Mouse (Mus musculus): ENCODE data around the gene Zbtb3. TPM values are rescaled to one million over a fixed set of nuclear protein-coding genes. Genes with fewer than 3 reads are reported as not detected.

Zbtb3 gene
- polyA plus RNA-seq (2016; fragmentation: Nextera tagmentation; extraction: Ambion mirVana): 6.5 and 7.2 TPM in 2 replicates

- peak within 1 kb of the TSS; percentile 86 for H3K27ac ChIP-seq
- peak; percentile 96 for ATAC-seq (ENCODE audit: insufficient number of reproducible peaks, insufficient read depth, low FRiP score, low TSS enrichment)
- WGBS: under 1% methylated on average over 30 of the region's 30 CpGs
- H3K4me1 ChIP-seq: peaks cover 12% of the 10 kb centered on the region
- H3K36me3 ChIP-seq: peaks cover 30% of the 10 kb centered on the region
- peak within 1 kb of the TSS; percentile 53 for H3K4me3 ChIP-seq
- peak within 1 kb of the TSS; percentile 38; the same call in 1 of the 2 replicates for H3K9ac ChIP-seq
- peak within 1 kb of the TSS; percentile 62 for H3K4me2 ChIP-seq (replicated peaks)
- H3K27me3 ChIP-seq: no peaks in the 10 kb centered on the region
- H3K9me3 ChIP-seq: no peaks in the 10 kb centered on the region
Measured at GRCm38 (mm10) chr19:8802130-8802821, at the start of gene Zbtb3. TSS of gene Zbtb3 (plus strand) at chr19:8802555.

DNA sequence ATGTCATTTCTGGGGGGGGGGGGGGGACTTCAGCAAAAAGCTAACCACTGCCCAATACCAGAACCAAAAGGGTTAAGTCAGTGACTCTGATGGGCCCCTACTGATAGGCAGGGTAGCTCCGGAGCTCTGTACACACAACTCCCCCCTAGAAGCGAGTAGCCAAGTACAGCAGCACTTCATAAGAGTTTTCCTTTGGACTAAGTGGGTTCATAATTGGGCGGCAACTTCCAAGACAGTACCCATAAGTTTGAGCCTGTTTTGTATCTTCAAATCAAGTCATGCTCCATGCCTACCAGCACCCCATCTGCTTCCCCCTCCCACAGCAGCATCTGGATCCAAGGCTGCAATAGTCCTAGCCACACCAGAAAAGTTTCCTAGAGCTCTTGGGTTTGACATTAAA is 46.7 kb upstream of the Zbtb3 start:
- H3K4me3 ChIP-seq: no peak overlapping the region
- no peak overlapping the region for H3K9ac ChIP-seq
- no peaks in the 10 kb centered on the region for H3K27me3 ChIP-seq
- H3K36me3 ChIP-seq: peaks cover 41% of the 10 kb centered on the region
- peaks cover 18% of the 10 kb centered on the region for H3K4me1 ChIP-seq
- H3K9me3 ChIP-seq: no peaks in the 10 kb centered on the region
- 76% methylated on average over 3 of the region's 3 CpGs for WGBS
- peak overlapping the region; percentile 61 for H3K4me2 ChIP-seq (replicated peaks)
- no peak overlapping the region for H3K27ac ChIP-seq
- ATAC-seq (ENCODE audit: insufficient number of reproducible peaks, insufficient read depth, low FRiP score, low TSS enrichment): no peak

DNA sequence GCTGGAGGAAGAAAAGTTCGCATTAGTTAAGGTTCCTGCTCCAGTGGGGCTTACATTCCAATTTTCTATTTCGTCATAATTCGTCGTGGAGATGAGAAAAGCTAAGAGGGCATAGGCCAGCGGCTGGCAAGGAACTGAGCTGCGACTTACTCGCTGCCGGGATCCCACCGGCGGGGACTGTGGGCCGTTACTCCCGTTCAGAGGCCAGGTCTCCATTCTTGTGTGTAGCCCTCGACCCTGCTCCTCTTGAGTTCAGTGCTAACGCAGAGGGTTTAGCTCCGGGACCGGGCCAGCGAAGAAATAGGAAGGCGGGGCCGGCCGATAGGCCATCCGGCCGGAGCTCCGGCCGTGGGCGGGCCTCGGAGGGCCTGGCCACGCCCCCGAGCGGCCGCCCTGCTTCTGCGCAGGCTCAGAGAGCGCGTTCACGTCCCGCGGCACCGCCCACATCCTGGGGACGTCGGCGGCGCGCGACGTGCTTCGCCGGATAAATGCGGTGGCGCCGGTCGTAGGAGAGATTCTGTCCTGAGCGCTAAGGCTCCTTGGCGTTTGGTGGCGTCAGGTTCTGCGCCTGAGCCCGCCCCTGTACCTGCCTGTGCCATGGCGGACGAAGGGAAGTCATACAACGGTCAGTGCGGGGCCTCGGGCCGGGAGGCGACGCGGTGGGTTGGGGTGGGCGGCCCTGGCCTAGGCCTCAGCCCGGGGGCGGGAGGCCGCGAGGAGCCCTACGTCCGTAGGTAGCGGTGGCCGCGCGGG is 45.5 kb upstream of the Zbtb3 start, which contains the start of gene Nxf1:
TSS of gene Nxf1 (plus strand) at position 439 of the 753 bp plus-strand sequence.
- Histone ChIP-seq H3K36me3 (peaks cover 32% of the 10 kb centered on the region), H3K4me3 (peak within 1 kb of the TSS; percentile 100), H3K9me3 (no peaks in the 10 kb centered on the region), H3K4me1 (peaks cover 18% of the 10 kb centered on the region), H3K27ac (peak within 1 kb of the TSS; percentile 93), H3K27me3 (no peaks in the 10 kb centered on the region), H3K9ac (peak within 1 kb of the TSS; percentile 99), H3K4me2 (replicated peaks) (peak within 1 kb of the TSS; percentile 61)
- under 1% methylated on average over 75 of the region's 75 CpGs for WGBS
- ATAC-seq (ENCODE audit: insufficient number of reproducible peaks, insufficient read depth, low FRiP score, low TSS enrichment): peak; percentile 82

GRCm38 (mm10) chr19:8757471-8757998 is 44.8 kb upstream of the Zbtb3 start:
- no peak for ATAC-seq (ENCODE audit: insufficient number of reproducible peaks, insufficient read depth, low FRiP score, low TSS enrichment)
- Histone ChIP-seq H3K36me3 (peaks cover 31% of the 10 kb centered on the region), H3K9ac (peak overlapping the region; percentile 99), H3K9me3 (no peaks in the 10 kb centered on the region), H3K4me2 (replicated peaks) (peak overlapping the region; percentile 61), H3K27ac (peak overlapping the region; percentile 93), H3K4me1 (peaks cover 18% of the 10 kb centered on the region), H3K4me3 (peak overlapping the region; percentile 100), H3K27me3 (no peaks in the 10 kb centered on the region)
- WGBS: 7% methylated on average over 14 of the region's 14 CpGs

DNA sequence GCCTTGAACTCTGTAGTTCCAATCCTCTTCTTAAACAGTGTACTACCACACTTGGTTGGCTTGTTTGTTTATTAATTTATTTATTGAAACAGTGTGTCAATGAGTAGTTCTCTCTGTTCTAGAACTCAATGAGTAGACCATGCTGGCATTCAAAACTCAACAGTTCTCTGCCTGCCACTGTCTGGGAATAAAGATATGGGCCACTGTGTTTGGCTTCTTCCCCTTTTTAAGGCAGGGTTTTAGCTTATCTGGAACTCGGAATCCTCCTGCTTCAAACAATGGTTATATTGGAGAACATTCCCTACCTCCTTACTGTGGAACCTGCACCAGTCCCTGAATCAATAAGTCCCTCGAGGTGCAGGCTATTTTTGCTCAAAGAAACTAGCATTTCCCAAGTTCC is 43.5 kb upstream of the Zbtb3 start:
- peaks cover 18% of the 10 kb centered on the region for H3K4me1 ChIP-seq
- 82% methylated on average over 2 of the region's 2 CpGs for WGBS
- H3K4me2 ChIP-seq (replicated peaks): no peak overlapping the region
- no peaks in the 10 kb centered on the region for H3K27me3 ChIP-seq
- no peak overlapping the region for H3K9ac ChIP-seq
- no peaks in the 10 kb centered on the region for H3K9me3 ChIP-seq
- peaks cover 37% of the 10 kb centered on the region for H3K36me3 ChIP-seq
- no peak overlapping the region for H3K27ac ChIP-seq
- no peak overlapping the region for H3K4me3 ChIP-seq
- ATAC-seq (ENCODE audit: insufficient number of reproducible peaks, insufficient read depth, low FRiP score, low TSS enrichment): no peak

DNA sequence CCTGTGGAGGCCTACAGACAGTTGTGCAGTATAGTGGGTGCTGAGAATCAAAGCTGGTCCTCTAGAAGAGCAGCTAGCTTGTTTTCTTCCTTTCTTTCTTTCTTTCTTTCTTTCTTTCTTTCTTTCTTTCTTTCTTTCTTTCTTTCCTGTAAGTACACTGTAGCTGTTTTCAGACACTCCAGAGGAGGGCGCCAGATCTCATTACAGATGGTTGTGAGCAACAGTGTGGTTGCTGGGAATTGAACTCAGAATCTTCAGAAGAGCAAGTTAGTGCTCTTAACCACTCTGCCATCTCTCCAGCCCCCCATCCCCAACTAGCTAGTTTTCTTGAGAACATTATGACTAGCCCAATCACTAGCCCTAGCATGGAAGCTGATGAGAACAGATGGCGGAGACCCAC is 41.6 kb upstream of the Zbtb3 start:
- Histone ChIP-seq H3K4me3 (no peak overlapping the region), H3K9me3 (peaks cover 7% of the 10 kb centered on the region; the same call in 1 of the 2 replicates), H3K36me3 (peaks cover 39% of the 10 kb centered on the region), H3K27ac (no peak overlapping the region), H3K9ac (no peak overlapping the region), H3K27me3 (no peaks in the 10 kb centered on the region), H3K4me2 (replicated peaks) (no peak overlapping the region), H3K4me1 (peaks cover 15% of the 10 kb centered on the region)
- ATAC-seq (ENCODE audit: insufficient number of reproducible peaks, insufficient read depth, low FRiP score, low TSS enrichment): no peak
- WGBS: 82% methylated on average over 2 of the region's 2 CpGs

- no peak overlapping the region for H3K9ac ChIP-seq
- peaks cover 64% of the 10 kb centered on the region for H3K36me3 ChIP-seq
- WGBS: 90% methylated on average over 4 of the region's 4 CpGs
- no peak overlapping the region for H3K27ac ChIP-seq
- H3K4me1 ChIP-seq: peaks cover 7% of the 10 kb centered on the region
- H3K4me2 ChIP-seq (replicated peaks): no peak overlapping the region
- no peak overlapping the region for H3K4me3 ChIP-seq
- ATAC-seq (ENCODE audit: insufficient number of reproducible peaks, insufficient read depth, low FRiP score, low TSS enrichment): no peak
- peaks cover 7% of the 10 kb centered on the region; the same call in 1 of the 2 replicates for H3K9me3 ChIP-seq
- H3K27me3 ChIP-seq: no peaks in the 10 kb centered on the region
Measured at GRCm38 (mm10) chr19:8763276-8763675, 39.1 kb upstream of the Zbtb3 start.

- Histone ChIP-seq H3K9ac (no peak overlapping the region), H3K4me3 (no peak overlapping the region), H3K4me1 (0 out of 2 replicates have a peak, but pooled peaks cover 4% of the 10 kb centered on the region), H3K27me3 (no peaks in the 10 kb centered on the region), H3K27ac (no peak overlapping the region), H3K9me3 (peaks cover 7% of the 10 kb centered on the region; the same call in 1 of the 2 replicates), H3K4me2 (replicated peaks) (no peak overlapping the region), H3K36me3 (peaks cover 82% of the 10 kb centered on the region)
- ATAC-seq (ENCODE audit: insufficient number of reproducible peaks, insufficient read depth, low FRiP score, low TSS enrichment): no peak
- 95% methylated on average over 9 of the region's 9 CpGs for WGBS
Measured at GRCm38 (mm10) chr19:8765562-8765961, 36.8 kb upstream of the Zbtb3 start.

DNA sequence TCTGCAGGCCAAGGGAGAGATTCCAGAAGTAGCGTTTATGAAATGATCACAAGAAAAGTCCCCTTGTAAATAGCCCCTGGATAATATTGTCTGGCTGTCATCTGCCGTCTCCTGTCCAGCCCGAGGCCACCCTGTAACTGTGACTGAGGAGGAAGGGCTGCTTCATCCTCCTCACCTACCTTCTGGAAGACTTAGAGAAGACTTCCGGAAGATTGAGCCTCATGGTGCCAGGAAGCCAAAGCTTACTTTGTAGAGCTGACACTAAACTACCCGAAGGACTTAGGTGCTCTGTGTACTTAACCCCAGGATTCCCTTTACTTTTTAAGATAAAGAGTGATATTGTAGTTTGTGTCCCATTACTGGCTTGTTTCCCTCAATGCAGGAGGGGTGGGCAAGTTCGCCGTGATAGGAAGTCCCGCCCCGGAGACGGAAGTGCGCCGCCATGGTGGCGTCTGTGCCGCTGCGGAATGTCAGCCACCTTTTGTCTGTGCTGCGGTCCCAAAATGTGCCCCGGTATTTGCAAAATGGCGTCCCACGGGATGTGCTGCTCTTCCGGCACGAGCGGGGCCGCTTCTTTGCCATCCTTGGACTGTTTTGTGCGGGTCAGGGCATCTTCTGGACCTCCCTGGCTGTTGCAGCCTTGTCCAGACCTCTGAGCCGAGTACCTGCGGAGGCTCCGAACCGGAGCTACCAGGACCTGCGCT is 31.6 kb upstream of the Zbtb3 start, which contains the start of gene Tmem223:
TSS of gene Tmem223 (plus strand) at position 430 of the 704 bp plus-strand sequence.
- Histone ChIP-seq H3K4me3 (peak within 1 kb of the TSS; percentile 81), H3K4me1 (peaks cover 29% of the 10 kb centered on the region), H3K9ac (peak within 1 kb of the TSS; percentile 90), H3K27ac (peak within 1 kb of the TSS; percentile 90), H3K4me2 (replicated peaks) (peak within 1 kb of the TSS; percentile 73), H3K27me3 (no peaks in the 10 kb centered on the region), H3K9me3 (no peaks in the 10 kb centered on the region), H3K36me3 (peaks cover 59% of the 10 kb centered on the region)
- 23% methylated on average over 29 of the region's 29 CpGs for WGBS
- ATAC-seq (ENCODE audit: insufficient number of reproducible peaks, insufficient read depth, low FRiP score, low TSS enrichment): 0 out of 2 replicates have a peak, but pooled peaks have one; percentile 24

- Histone ChIP-seq H3K27ac (peak overlapping the region; percentile 99), H3K4me2 (replicated peaks) (peak overlapping the region; percentile 95), H3K9ac (no peak overlapping the region), H3K4me1 (peaks cover 31% of the 10 kb centered on the region), H3K36me3 (peaks cover 40% of the 10 kb centered on the region), H3K9me3 (no peaks in the 10 kb centered on the region), H3K4me3 (peak overlapping the region; percentile 78), H3K27me3 (no peaks in the 10 kb centered on the region)
- ATAC-seq (ENCODE audit: insufficient number of reproducible peaks, insufficient read depth, low FRiP score, low TSS enrichment): no peak
- WGBS: 80% methylated on average over 5 of the region's 5 CpGs
Measured at GRCm38 (mm10) chr19:8772996-8773395, 29.4 kb upstream of the Zbtb3 start.

DNA sequence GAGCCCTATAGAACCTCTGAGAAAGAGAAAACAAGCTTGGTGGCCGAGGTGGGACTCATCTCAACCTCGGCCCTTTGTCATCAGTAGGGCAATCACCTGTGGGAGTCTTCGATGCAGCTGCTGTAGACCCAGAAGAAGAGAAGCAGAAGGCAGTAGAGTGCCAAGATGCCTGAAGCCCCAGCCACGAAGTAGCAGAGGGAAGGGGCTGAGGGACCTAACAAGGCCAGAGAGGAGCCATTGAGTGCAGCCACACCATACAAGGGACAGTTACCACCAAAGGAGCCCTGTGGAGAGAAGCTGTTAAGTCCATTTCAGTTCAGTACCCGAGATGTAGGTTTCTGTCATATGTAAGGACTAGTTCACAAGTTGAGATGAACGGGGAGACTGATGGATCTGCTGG is 28.9 kb upstream of the Zbtb3 start:
- Histone ChIP-seq H3K27ac (peak overlapping the region; percentile 99), H3K4me1 (peaks cover 31% of the 10 kb centered on the region), H3K4me2 (replicated peaks) (peak overlapping the region; percentile 95), H3K36me3 (peaks cover 40% of the 10 kb centered on the region), H3K4me3 (peak overlapping the region; percentile 78), H3K27me3 (no peaks in the 10 kb centered on the region), H3K9me3 (no peaks in the 10 kb centered on the region), H3K9ac (peak overlapping the region; percentile 96)
- ATAC-seq (ENCODE audit: insufficient number of reproducible peaks, insufficient read depth, low FRiP score, low TSS enrichment): no peak
- 60% methylated on average over 6 of the region's 6 CpGs for WGBS
